Mouse (Mus musculus) forebrain, postnatal 0 days (tissue): ENCODE data around the gene Wee1. TPM values are rescaled to one million over a fixed set of nuclear protein-coding genes. Genes with fewer than 3 reads are reported as not detected.
"Not testable (repeated sequence)": the region's sequence is repeated elsewhere in the genome, so short reads cannot be mapped to it uniquely, and the experiment has no call there.

ENCODE experiments used
- ATAC-seq: fragments of 200-750 bp; cut with Nextera tagmentation; 2 replicates; pipeline ENCODE4 v1.8.0; 2017; ENCODE audit warnings: mild to moderate bottlenecking, moderate library complexity
- DNase-seq: peaks from one replicate; pipeline ENCODE4 v3.0.0-alpha.2; 2015
- H3K27ac ChIP-seq: fragments of 300-500 bp; sonication (generic); 2 replicates; pipeline ENCODE4 v1.5.1; 2014; ENCODE audit warnings: low read depth, mild to moderate bottlenecking, antibody characterized with exemption, low read length, moderate library complexity, mixed read lengths
- H3K27me3 ChIP-seq: fragments of 300-500 bp; sonication (generic); 2 replicates; pipeline ENCODE4 v1.6.1; 2014; ENCODE audit warnings: mild to moderate bottlenecking, low read length, mixed read lengths; ENCODE audit not compliant: insufficient read depth
- H3K36me3 ChIP-seq: fragments of 300-500 bp; sonication (generic); 2 replicates; pipeline ENCODE4 v1.6.1; 2014; ENCODE audit warnings: mild to moderate bottlenecking, moderate library complexity; ENCODE audit not compliant: insufficient read depth
- H3K4me1 ChIP-seq: fragments of 300-500 bp; sonication (generic); 2 replicates; pipeline ENCODE4 v1.6.1; 2014; ENCODE audit warnings: antibody characterized with exemption; ENCODE audit not compliant: insufficient read depth
- H3K4me2 ChIP-seq: fragments of 300-500 bp; sonication (generic); 2 replicates; pipeline ENCODE4 v1.6.1; 2014; ENCODE audit warnings: low read depth, mild to moderate bottlenecking, moderate library complexity
- H3K4me3 ChIP-seq: fragments of 300-500 bp; sonication (generic); 2 replicates; pipeline ENCODE4 v1.5.1; 2014; ENCODE audit warnings: low read depth, low read length, mixed read lengths
- H3K9ac ChIP-seq: fragments of 300-500 bp; sonication (generic); 2 replicates; pipeline ENCODE4 v1.6.1; 2014; ENCODE audit warnings: mild to moderate bottlenecking
- H3K9me3 ChIP-seq: fragments of 300-500 bp; sonication (generic); 2 replicates; pipeline ENCODE4 v1.6.1; 2016; ENCODE audit warnings: low read length
- CTCF ChIP-seq: sonication (generic); IDR thresholded peaks from 2 replicates; pipeline ENCODE4 v1.5.1; 2016; ENCODE audit warnings: antibody characterized with exemption, control low read depth, low read depth
- WGBS: fragments of 180-500 bp; shearing (Covaris S2); extraction: QIAGEN DNeasy Blood & Tissue Kit; methylation state at CpG from one replicate; pipeline ENCODE4 v1.1.7; 2014; 5-methylcytosine and 5-hydroxymethylcytosine counted together
- polyA plus RNA-seq: library from polyadenylated mRNA; unstranded; fragments of >200 nt; fragmentation: Nextera tagmentation; extraction: Ambion mirVana; gene quantifications from 2 replicates; pipeline ENCODE4 v1.2.1, GENCODE M21; 2015
- total RNA-seq: library from RNA; depleted of rRNA; stranded (reverse); fragments of >200 nt; gene quantifications from 2 replicates; pipeline ENCODE4 v1.2.3, GENCODE M21; 2014

Gene Wee1
- total and polyA plus RNA-seq, 2 experiments from 2014 or later, result 4.4 to 5.8 TPM

DNA sequence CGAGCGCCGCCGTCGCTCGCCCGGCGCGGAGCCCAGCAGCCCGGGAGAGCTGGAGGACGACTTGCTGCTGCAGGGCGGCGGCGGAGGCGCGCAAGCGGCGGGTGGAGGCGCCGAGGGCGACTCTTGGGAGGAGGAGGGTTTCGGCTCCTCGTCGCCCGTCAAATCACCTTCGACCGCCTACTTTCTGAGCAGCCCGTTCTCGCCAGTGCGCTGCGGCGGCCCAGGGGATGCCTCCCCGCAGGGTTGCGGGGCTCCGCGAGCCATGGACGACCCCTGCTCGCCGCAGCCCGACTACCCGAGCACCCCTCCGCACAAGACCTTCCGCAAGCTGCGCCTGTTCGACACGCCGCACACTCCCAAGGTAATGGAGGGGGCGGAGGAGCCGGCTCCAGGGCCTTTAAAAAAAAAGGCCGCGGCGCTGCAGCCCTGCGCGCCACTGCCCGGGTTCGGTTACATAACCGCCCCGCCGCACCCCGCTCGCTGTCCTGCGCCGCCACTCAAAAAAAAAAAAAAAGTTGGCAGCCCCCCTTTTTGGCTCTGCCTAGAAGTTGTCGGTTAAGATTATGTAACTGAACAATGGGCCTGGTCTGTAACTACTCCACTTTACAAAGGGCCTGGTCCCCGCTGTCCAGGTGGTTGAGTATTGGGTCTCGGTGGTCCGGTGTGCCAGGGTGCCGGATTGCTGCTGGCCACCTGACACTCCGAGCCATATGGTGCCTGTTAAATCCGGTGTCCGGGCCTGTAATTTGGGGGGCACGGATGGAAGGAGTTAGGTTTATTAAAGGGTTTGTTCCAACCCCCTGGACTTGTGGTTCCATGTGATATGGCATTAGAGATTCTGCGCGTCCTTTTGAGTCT is 948 bp downstream of the Wee1 start:
- DNase-seq (peak; percentile 62), ATAC-seq (peak; percentile 32)
- H3K4me3 ChIP-seq, result peak overlapping the region; percentile 71
- H3K36me3 ChIP-seq, result no peaks in the 10 kb centered on the region
- H3K4me1 ChIP-seq, result no peaks in the 10 kb centered on the region
- H3K27me3 ChIP-seq, result no peaks in the 10 kb centered on the region
- H3K9me3 ChIP-seq, result no peaks in the 10 kb centered on the region
- H3K9ac ChIP-seq, result peak overlapping the region; percentile 57
- TF ChIP-seq CTCF, result no peak
- H3K4me2 ChIP-seq, result peak overlapping the region; percentile 94
- under 1% methylated on average over 68 of the region's 74 CpGs for WGBS
- peak overlapping the region; percentile 77 for H3K27ac ChIP-seq

GRCm38 (mm10) chr7:110123844-110124555 is 2.2 kb downstream of the Wee1 start:
- H3K9ac ChIP-seq, result no peak overlapping the region
- ATAC-seq (no peak), DNase-seq (no peak)
- no peaks in the 10 kb centered on the region for H3K36me3 ChIP-seq
- H3K4me1 ChIP-seq, result no peaks in the 10 kb centered on the region
- no peak overlapping the region for H3K27ac ChIP-seq
- no peaks in the 10 kb centered on the region for H3K9me3 ChIP-seq
- H3K27me3 ChIP-seq, result no peaks in the 10 kb centered on the region
- WGBS, result 52% methylated on average over 12 of the region's 12 CpGs
- TF ChIP-seq CTCF, result no peak
- no peak overlapping the region for H3K4me3 ChIP-seq
- H3K4me2 ChIP-seq, result peak overlapping the region; percentile 94

DNA sequence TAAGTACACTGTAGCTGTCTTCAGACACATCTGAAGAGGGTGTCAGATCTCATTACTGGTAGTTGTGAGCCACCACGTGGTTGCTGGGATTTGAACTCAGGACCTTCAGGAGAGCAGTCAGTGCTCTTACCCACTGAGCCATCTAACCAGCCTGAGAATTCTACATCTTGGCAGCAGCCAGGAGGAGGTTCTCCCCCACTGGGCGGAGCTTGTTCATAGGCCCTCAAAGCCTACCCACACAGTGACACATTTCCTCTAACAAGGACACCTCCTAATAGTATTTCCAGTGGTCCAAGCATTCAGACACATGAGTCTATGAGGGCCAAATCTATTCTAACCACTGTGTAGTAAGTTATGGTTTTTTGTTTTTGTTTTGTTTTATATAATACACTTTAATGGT is 6.7 kb downstream of the Wee1 start:
- no peak for TF ChIP-seq CTCF
- WGBS, result 87% methylated on average over 2 of the region's 2 CpGs
- Histone ChIP-seq H3K36me3 (no peaks in the 10 kb centered on the region), H3K27ac (no peak overlapping the region), H3K9me3 (no peaks in the 10 kb centered on the region), H3K27me3 (no peaks in the 10 kb centered on the region), H3K4me2 (no peak overlapping the region), H3K4me1 (no peaks in the 10 kb centered on the region), H3K4me3 (no peak overlapping the region), H3K9ac (no peak overlapping the region)
- DNase-seq (no peak), ATAC-seq (no peak)

DNA sequence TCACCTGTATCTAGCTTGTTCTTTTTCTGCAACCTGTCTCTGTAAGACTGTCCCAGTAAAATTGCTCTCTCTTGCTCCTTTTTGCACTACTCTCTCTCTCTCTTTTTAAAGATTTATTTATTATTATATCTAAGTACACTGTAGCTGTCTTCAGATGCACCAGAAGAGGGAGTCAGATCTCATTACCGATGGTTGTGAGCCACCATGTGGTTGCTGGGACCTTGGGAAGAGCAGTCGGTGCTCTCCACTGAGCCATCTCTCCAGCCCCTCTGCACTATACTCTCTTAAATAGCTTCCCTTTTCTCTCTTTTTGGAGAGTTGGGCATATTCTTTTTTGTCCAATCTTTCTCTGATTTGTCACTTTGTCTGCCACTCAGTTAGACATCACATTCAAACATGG is 10.4 kb downstream of the Wee1 start:
- H3K4me2 ChIP-seq, H3K27ac ChIP-seq, DNase-seq, H3K9ac ChIP-seq, H3K4me3 ChIP-seq, H3K36me3 ChIP-seq, H3K27me3 ChIP-seq, ATAC-seq, H3K9me3 ChIP-seq, H3K4me1 ChIP-seq: not testable (repeated sequence)
- WGBS, result 89% methylated on average over 2 of the region's 2 CpGs

DNA sequence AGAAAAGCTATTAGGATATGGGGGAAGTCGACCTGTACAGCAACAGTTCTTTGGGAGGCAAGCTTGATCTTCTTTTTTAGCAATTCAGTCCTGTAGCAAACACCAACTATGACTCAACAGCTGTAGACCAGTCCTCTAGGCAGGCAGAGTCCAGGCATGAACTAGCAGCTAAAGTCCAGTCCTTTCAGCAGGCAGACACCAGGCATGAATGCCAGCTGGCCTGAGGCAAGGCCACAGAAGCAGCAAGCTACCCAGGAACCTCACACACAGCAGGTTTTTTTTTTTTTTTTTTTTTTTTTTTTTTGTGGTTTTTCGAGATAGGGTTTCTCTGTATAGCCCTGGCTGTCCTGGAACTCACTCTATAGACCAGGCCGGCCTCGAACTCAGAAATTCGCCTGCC is 12.1 kb downstream of the Wee1 start:
- Histone ChIP-seq H3K27ac (no peak overlapping the region), H3K4me2 (no peak overlapping the region)

GRCm38 (mm10) chr7:110138538-110138937 is 16.7 kb downstream of the Wee1 start:
- H3K27ac ChIP-seq, result no peak overlapping the region
- H3K36me3 ChIP-seq, result no peaks in the 10 kb centered on the region
- no peak for TF ChIP-seq CTCF
- H3K27me3 ChIP-seq, result no peaks in the 10 kb centered on the region
- H3K4me3 ChIP-seq, result no peak overlapping the region
- ATAC-seq, result no peak
- no peak for DNase-seq
- no peaks in the 10 kb centered on the region for H3K4me1 ChIP-seq
- H3K9me3 ChIP-seq, result no peaks in the 10 kb centered on the region
- no peak overlapping the region for H3K4me2 ChIP-seq
- 87% methylated on average over 2 of the region's 2 CpGs for WGBS
- no peak overlapping the region for H3K9ac ChIP-seq

More for the DNA sequence above, 12.1 kb downstream of the Wee1 start:
- Histone ChIP-seq H3K27me3 (no peaks in the 10 kb centered on the region), H3K4me1 (no peaks in the 10 kb centered on the region), H3K36me3 (no peaks in the 10 kb centered on the region), H3K9me3 (no peaks in the 10 kb centered on the region), H3K9ac (no peak overlapping the region), H3K4me3 (no peak overlapping the region)
- WGBS, result 98% methylated on average over 4 of the region's 5 CpGs
- DNase-seq (no peak), ATAC-seq (no peak)
- no peak for TF ChIP-seq CTCF

DNA sequence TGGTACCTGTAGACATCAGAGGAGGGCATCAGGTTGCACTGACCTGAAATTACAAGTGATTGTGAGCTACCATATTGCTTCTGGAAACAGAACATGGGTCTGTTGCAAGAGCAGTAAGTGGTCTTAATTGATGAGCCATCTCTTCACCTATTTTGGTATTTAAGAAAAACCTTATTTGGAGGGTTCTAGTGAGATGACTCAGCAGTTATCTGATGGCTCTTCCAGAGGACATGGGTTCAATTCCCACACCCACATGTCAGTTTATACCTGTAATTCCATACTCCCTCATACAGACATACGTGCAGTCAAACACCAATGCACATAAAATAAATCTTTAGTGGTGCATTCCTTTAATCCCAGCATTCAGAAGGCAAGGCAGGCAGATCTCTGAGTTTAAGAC is 22.0 kb downstream of the Wee1 start:
- ATAC-seq (no peak), DNase-seq (no peak)
- H3K4me3 ChIP-seq, result no peak overlapping the region
- H3K4me2 ChIP-seq, result no peak overlapping the region
- H3K9me3 ChIP-seq, result no peaks in the 10 kb centered on the region
- H3K27me3 ChIP-seq, result no peaks in the 10 kb centered on the region
- H3K9ac ChIP-seq, result no peak overlapping the region
- no peaks in the 10 kb centered on the region for H3K36me3 ChIP-seq
- no peak for TF ChIP-seq CTCF
- H3K4me1 ChIP-seq, result no peaks in the 10 kb centered on the region
- WGBS, result 100% methylated on average over 1 of the region's 1 CpGs
- no peak overlapping the region for H3K27ac ChIP-seq
